Mouse (Mus musculus): ENCODE results near the gene Accsl. TPM values are rescaled to one million over a fixed set of nuclear protein-coding genes. Genes with fewer than 3 reads are reported as not detected.

The Accsl gene
- under 1 TPM in 1 of 2 experiments, not detected in 1; 0.21 TPM for total RNA-seq (2021)
- long read RNA-seq, experiment 1 = 0 reads
- long read RNA-seq, experiment 2, partial matches to known transcripts = 0 of 1 reads
- long read RNA-seq, experiment 2, other reads (novel, unspliced or antisense) = 1 of 1 reads

- no peak for DNase-seq (ENCODE audit: low spot score in 2 of 2)
Observed at GRCm38 (mm10) chr2:93869107-93869600, at the start of gene Accsl. Accsl (minus strand) TSS chr2:93869157.

DNA sequence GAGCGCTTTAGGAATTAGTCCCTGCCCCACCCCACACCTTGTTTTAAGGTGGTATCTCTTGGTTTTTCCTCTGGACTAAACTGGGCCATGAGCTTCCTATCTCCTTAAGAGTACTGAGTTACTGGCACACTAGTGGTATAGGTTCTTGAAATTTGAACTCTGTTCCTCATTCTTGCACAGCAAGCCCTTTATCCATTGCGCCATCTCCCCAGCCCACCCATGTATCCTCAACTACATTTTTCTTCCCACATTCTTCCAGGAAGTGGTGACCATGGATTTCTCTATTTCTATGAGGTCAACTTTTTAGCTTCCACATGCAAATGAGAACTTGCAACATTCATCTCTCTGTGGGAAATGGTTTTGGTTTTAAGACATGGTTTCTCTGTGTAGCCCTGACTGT lies 44.6 kb upstream of the Accsl start:
- DNase-seq (ENCODE audit: low spot score in 2 of 2) = no peak

- DNase-seq (ENCODE audit: low spot score in 2 of 2) = peak in 1 of 2 experiments; percentile 30
Observed at GRCm38 (mm10) chr2:93911942-93912341, 43.0 kb upstream of the Accsl start.

GRCm38 (mm10) chr2:93909716-93910115 lies 40.8 kb upstream of the Accsl start:
- no peak for DNase-seq (ENCODE audit: low spot score in 2 of 2)

DNA sequence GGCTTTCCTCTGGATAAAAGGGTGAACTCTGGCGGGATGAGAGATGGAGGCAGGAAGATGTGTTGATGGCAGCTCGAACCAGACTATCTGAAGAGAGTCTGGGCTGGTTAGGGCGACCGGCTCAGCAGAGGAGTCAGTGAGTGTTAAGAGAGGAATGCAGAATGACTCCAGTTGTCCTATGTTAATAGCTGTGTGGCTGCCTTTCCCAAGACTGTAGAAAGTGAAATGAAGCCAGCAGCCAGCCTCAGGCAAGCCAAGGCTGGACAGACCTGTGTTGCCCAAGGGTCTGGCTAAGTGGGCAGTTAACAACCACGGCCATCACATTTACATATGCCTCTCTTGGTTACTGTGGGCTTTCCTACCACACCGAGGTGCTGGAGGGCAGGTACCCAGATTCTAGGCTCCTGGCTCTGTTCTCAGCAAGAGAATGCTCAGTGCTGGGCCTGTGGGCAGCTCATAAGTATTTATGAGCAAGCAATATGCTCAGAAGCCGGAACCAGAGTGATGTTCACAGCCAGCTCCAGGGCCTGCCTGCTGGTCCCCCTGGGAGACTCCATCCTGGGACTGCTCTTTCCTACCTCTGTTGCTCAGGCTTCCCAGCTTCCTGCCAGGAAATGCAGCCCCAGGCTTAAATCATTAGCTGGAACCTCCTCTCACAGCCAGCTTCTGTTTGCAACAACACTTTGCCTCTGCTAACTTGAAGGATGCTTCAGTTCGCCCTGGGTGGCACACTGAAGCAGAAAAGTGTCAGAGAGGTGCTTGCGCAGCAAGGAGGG lies 38.8 kb upstream of the Accsl start:
- DNase-seq (ENCODE audit: low spot score in 2 of 2) = no peak

- no peak for DNase-seq (ENCODE audit: low spot score in 2 of 2)
Observed at GRCm38 (mm10) chr2:93906316-93906715, 37.4 kb upstream of the Accsl start.

DNA sequence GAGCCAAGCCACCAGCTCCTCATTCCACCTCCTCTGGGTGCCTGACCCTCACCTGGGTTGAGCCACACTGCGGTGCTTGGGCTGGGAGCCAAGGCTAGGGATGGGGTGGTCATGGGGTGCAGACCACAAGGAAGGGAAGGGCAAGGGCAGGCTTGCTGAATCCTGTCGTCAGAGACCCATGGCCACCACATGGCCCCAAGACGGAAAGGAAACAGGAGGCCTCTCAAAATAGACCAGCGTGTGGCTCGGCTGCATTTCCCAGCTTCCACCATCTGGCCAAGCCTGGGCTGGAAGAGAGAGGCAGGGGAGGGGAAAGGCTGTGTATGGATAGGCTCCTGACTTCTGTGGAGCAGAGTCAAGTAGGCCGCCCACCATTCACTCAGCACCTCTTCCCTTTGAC lies 34.5 kb upstream of the Accsl start:
- DNase-seq (ENCODE audit: low spot score in 2 of 2) = no peak

- no peak for DNase-seq (ENCODE audit: low spot score in 2 of 2)
Observed at GRCm38 (mm10) chr2:93902680-93903305, 33.8 kb upstream of the Accsl start.

DNA sequence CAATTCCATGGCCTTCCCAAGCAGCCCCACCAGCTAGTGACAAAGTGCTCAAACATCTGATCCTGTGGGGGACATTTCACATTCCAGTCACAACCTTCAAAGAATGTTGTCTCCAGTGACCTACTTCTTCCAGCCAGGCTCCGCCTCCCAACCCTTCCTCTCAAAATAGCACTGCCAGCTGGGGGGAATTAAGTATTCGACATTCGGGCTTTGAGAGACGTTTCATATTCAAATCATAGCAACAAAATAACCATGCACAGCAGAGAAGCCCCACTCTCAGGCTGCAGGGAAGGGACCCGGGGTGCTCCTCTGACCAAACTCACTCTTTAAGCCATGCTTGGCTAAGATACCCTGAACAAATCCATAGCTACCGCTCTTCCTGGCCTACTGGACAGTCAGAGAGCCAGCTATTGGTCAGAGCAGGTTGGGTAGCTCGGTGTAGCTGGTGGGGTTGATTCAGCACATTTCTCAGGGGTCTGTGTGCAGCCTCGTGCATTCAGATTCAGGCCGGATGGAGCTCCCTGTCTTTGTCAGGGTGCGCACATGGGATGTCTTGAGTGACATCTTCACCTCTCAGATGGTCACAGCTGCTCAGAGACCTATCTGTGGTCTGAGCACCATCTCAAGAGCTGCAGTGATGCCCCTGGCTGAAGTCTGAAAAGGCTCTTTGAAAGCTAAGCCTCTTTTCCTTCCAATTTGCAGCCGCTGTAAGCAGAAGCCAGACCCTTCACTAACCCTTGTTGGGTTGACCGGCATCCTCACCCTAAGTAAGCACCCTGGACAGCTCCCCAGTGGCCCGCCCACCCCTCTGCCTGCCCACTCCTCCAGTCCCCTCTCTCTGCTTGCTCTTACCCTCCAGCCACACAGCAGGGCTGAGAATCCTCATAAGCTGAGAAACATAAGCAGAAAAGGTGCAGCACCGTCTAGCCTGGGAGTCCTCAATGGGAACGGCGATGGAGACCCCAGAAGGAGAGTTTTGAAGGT lies 30.7 kb upstream of the Accsl start:
- DNase-seq (ENCODE audit: low spot score in 2 of 2) = peak in 1 of 2 experiments; percentile 28

DNA sequence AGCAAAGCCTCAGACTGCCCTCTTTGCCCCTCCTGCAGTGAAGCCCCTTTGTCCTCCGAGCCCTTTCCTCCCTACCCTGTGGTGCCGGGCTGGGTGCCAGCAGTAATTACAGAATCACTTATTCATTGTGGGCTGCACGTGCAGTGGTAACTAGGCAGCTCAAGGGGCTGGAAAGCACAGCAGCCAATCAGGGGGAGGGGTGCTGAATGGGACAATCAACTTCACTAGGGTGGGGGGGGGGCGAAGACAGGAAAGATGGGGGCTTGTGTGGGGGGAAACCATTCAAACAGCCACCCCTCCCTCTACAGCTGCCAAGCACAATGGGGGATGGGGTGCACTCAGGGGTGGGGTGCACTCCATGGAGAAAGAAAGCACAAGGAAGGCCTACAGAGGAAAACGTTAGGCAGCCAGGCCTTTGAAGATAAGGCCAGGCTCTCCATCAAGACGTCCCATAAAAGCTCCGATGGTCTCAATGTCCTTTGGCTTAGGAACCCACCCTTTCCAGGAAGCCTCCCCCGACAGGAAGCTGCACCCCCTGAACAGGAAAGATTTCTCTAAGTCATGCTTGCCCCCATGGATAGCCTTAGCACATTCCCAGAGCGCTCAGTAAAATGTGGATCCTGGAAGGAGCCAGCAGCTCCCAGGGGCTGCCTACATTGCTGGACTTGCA lies 22.8 kb upstream of the Accsl start:
- peak; percentile 34 to 49 for DNase-seq (ENCODE audit: low spot score in 2 of 2)

DNA sequence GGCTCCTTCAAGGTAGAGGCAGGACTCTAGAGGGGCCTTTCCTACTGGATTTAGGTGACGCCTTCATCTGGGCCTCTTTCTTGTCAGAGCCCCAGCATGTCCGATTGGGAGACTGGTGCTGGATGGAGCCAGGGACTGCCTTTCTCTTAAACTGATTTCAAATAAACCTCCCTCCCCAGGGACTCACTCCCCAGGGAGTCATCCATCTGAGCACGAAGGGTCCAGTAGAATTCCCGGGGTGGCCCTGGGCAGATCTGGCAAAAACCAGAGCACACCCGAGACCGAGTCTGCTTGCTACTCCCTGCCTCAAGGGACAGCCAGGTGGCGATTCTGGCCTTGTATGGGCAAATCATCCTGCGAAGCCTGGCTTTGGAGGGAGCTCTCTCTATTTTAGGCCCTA lies 21.2 kb upstream of the Accsl start:
- DNase-seq (ENCODE audit: low spot score in 2 of 2) = no peak

DNA sequence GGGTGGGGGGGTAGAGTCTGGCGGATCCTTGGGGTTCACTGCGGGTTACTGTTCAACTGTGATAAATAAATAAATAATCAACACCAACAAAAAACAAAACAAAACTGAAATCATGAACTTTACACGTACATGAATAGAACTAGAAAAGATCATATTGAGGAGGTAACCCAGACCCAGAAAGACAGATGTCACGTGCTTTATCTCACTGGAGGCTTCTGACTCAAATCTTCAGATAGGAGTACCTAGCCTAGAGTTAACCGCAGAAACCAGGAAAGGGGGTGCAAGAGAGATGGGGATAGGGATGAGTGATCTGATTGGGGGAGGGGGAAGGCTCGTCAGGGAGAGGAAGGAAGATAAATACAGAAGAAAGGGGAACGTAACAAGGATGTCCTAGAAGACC lies 20.1 kb upstream of the Accsl start:
- no peak for DNase-seq (ENCODE audit: low spot score in 2 of 2)

DNA sequence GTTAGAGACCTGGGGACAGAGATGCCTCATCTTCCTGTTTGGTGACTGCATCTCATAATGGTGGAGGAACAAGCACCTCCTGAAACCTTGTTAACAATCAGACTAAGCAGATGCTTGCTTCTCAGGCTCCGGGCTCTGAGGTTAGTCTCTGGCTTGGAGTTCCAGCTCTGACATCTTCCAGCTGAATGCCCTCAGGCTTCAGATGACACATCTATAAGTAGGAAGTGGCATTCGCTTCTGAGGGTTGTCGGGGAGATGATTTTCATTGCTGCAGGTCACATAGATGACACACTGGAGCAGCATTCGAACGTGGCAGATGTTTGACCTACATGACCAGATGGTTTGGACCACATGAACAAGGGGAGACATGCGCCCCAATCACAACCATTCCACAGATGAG lies 19.4 kb upstream of the Accsl start:
- no peak for DNase-seq (ENCODE audit: low spot score in 2 of 2)

GRCm38 (mm10) chr2:93887273-93887672 lies 18.3 kb upstream of the Accsl start:
- no peak for DNase-seq (ENCODE audit: low spot score in 2 of 2)

DNA sequence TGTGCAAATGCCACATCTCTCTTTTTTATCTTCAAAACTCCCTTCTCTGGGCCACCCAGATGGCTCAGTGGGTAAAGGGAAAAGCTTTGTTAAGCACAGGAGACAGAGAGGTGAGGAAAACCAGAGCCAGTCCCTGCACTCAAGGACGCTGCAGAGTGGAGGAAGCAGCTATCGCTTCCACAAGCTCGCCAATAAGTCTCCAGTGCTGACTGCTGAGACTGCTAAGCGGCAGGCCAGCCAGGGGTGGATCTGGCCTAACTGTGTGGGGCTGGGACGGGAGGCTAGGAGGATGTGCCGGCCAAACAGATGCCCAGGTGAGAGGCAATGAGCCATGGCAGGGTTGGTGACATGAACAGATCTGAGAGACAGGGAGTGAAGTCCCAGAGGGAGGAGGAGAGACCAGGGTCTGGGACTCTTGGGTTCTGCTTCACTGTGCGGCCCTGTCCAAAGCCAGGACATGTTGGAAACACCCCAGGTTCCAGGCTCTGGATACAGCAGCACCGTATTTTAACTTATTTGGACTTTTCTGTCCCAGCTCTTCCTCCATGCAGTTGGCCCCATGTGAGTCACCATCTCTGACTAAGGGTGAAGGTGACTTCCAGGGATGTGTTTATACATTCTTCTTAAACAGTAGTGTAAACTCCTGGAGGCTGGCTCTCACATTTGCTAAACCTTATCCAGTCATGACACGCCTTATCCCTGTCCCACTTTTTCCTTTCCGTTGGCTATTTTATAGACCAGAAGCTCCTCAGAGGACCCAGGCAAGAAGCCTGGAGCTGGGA lies 17.2 kb upstream of the Accsl start:
- DNase-seq (ENCODE audit: low spot score in 2 of 2) = no peak

GRCm38 (mm10) chr2:93883066-93883465 lies 14.1 kb upstream of the Accsl start:
- DNase-seq (ENCODE audit: low spot score in 2 of 2) = no peak

- DNase-seq (ENCODE audit: low spot score in 2 of 2) = no peak
Observed at GRCm38 (mm10) chr2:93881640-93882367, 12.8 kb upstream of the Accsl start.

GRCm38 (mm10) chr2:93880981-93881380 lies 12.0 kb upstream of the Accsl start:
- DNase-seq (ENCODE audit: low spot score in 2 of 2) = no peak

- DNase-seq (ENCODE audit: low spot score in 2 of 2) = no peak
Observed at GRCm38 (mm10) chr2:93880450-93880849, 11.5 kb upstream of the Accsl start.
